Mouse (Mus musculus) lung, postnatal 0 days (tissue): ENCODE data around the gene Flot2. TPM values are rescaled to one million over a fixed set of nuclear protein-coding genes. Genes with fewer than 3 reads are reported as not detected.

Source experiments
- ATAC-seq: fragments of 200-750 bp; cut with Nextera tagmentation; 2 replicates; pipeline ENCODE4 v1.8.0; 2017; ENCODE audit warnings: moderate library complexity
- DNase-seq: peaks from one replicate; pipeline ENCODE4 v3.0.0-alpha.2; 2016; ENCODE audit warnings: low spot score
- H3K27ac ChIP-seq: fragments of 300-500 bp; sonication (generic); 2 replicates; pipeline ENCODE4 v1.5.1; 2014; ENCODE audit warnings: antibody characterized with exemption, mild to moderate bottlenecking, low read length, mixed read lengths
- H3K27me3 ChIP-seq: fragments of 300-500 bp; sonication (generic); replicated peaks from 2 replicates; pipeline ENCODE4 v1.6.1; 2014; ENCODE audit warnings: low read length, mixed read lengths; ENCODE audit not compliant: insufficient read depth
- H3K36me3 ChIP-seq: fragments of 300-500 bp; sonication (generic); 2 replicates; pipeline ENCODE4 v1.6.1; 2014; ENCODE audit warnings: low read length, mixed read lengths; ENCODE audit not compliant: insufficient read depth
- H3K4me1 ChIP-seq: fragments of 300-500 bp; sonication (generic); 2 replicates; pipeline ENCODE4 v1.6.1; 2014; ENCODE audit warnings: antibody characterized with exemption, low read depth, low read length, mixed read lengths; ENCODE audit not compliant: insufficient read depth
- H3K4me2 ChIP-seq: fragments of 300-500 bp; sonication (generic); replicated peaks from 2 replicates; pipeline ENCODE4 v1.6.1; 2014; ENCODE audit warnings: low read depth, mild to moderate bottlenecking, low read length, moderate library complexity, mixed read lengths
- H3K4me3 ChIP-seq: fragments of 300-500 bp; sonication (generic); 2 replicates; pipeline ENCODE4 v1.5.1; 2014; ENCODE audit warnings: low read depth, low read length
- H3K9ac ChIP-seq: fragments of 300-500 bp; sonication (generic); replicated peaks from 2 replicates; pipeline ENCODE4 v1.6.1; 2014; ENCODE audit warnings: low read depth, mild to moderate bottlenecking
- H3K9me3 ChIP-seq: fragments of 300-500 bp; sonication (generic); 2 replicates; pipeline ENCODE4 v1.6.1; 2016; ENCODE audit warnings: low read length, mixed read lengths
- CTCF ChIP-seq: IDR thresholded peaks from 2 replicates; pipeline ENCODE4 v1.5.1; 2016; ENCODE audit warnings: antibody characterized with exemption, mild to moderate bottlenecking
- EP300 ChIP-seq: IDR thresholded peaks from 2 replicates; pipeline ENCODE4 v1.6.1; 2016; ENCODE audit warnings: antibody characterized with exemption, mild to moderate bottlenecking, control low read depth
- WGBS: fragments of 180-500 bp; shearing (Covaris S2); extraction: QIAGEN DNeasy Blood & Tissue Kit; methylation state at CpG from one replicate; pipeline ENCODE4 v1.1.7; 2014; 5-methylcytosine and 5-hydroxymethylcytosine counted together
- polyA plus RNA-seq: library from polyadenylated mRNA; unstranded; fragments of >200 nt; fragmentation: Nextera tagmentation; extraction: Ambion mirVana; gene quantifications from 2 replicates; pipeline ENCODE4 v1.2.1, GENCODE M21; 2015

Gene Flot2
- polyA plus RNA-seq, 1 experiment from 2014 or later: 55.6 TPM

DNA sequence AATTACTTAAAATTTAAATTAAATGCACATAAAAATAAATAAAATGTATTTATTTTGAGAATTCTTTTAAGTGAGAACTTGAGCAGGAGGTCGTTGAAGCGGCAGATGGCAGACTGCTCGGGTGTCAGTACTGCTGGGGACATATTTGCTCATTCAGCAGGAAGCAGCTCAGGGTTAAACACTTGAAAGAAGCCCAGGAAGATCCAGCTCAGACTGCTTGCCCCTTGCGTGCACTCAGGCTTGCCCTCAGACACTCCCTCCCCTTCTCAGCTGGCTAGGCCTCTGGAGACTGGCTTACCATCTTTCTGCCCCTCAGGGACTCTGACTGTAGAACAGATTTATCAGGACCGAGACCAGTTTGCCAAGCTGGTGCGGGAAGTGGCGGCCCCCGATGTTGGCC lies 19.2 kb downstream of the Flot2 start:
- peaks cover 24% of the 10 kb centered on the region for H3K36me3 ChIP-seq
- no peak overlapping the region for H3K4me2 ChIP-seq
- no peak overlapping the region for H3K27ac ChIP-seq
- WGBS: 60% methylated on average over 8 of the region's 8 CpGs
- H3K9me3 ChIP-seq: no peaks in the 10 kb centered on the region
- H3K4me3 ChIP-seq: no peak overlapping the region
- TF ChIP-seq EP300: no peak
- TF ChIP-seq CTCF: no peak
- no peak overlapping the region for H3K9ac ChIP-seq
- no peaks in the 10 kb centered on the region for H3K27me3 ChIP-seq
- DNase-seq (no peak), ATAC-seq (no peak)
- H3K4me1 ChIP-seq: no peaks in the 10 kb centered on the region

DNA sequence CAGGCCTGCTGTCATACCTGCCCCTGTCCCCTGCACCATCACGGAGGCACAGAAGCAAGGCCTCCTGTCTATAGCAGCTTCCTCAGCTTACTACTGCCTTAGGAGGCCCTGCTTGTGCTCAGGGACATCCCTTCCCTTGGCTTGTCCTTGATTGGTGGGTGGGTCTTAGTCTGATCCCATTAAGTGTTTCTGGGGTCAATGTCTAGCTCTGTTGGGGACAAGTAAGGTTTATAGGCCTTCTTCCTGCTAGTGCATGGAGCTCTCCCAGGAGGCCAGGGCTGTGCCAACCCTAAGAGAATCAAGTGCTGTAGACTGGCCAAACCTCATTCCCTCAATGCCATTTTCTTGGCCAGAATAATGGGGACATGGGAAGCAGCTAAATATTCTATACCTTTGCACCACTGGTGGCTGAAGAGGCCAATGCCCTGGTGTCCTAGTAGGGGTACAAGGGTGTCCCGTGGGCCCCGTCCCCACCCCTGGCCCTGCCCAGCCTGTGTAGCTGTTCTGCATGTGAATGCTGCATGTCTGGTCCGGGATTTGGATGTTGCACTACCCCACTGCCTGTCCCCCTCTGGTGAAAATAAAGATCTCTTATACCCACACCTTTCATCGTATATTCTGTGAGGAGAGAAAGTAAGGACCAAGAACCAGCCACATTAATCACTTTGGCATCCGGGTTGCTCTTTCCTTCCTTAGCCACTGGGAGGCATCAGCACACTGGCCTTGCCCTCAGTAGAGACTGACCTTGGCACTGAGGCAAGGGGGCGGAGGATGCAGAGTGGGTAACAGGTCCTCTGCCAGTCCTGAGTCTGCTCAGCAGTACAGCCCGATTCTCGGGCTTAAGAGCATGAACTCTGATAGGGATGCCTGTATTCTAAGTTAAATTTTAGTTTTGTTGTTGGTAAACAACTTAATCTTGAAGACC lies 22.4 kb downstream of the Flot2 start:
- no peak overlapping the region for H3K4me3 ChIP-seq
- ATAC-seq: peak; percentile 89
- TF ChIP-seq CTCF (peak; percentile 97), EP300 (no peak)
- 44% methylated on average over 9 of the region's 9 CpGs for WGBS
- no peaks in the 10 kb centered on the region for H3K4me1 ChIP-seq
- no peak overlapping the region for H3K4me2 ChIP-seq
- peak; percentile 88 for DNase-seq
- H3K9me3 ChIP-seq: no peaks in the 10 kb centered on the region
- no peaks in the 10 kb centered on the region for H3K27me3 ChIP-seq
- H3K9ac ChIP-seq: no peak overlapping the region
- no peak overlapping the region for H3K27ac ChIP-seq
- H3K36me3 ChIP-seq: peaks cover 14% of the 10 kb centered on the region; the same call in 1 of the 2 replicates

DNA sequence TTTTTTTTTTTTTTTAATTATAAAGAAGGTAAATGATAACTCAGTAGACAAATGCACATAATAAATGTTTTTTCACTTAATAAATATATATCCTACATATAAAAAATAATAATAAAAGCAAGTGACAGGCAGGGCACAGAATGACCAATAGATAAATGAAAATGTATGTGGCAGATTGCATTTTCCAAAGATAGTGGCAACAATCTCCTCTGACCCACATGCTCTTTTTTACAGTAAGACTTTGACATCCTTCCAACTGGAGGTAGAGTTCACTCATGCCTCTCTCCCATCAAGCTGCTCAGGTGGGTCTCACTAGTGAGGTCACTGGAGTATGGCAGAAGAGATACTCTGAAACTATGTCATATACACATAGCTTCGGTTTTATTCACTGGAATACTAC lies 24.8 kb downstream of the Flot2 start:
- no peak overlapping the region for H3K27ac ChIP-seq
- WGBS: 84% methylated on average over 1 of the region's 1 CpGs
- no peaks in the 10 kb centered on the region for H3K27me3 ChIP-seq
- H3K4me3 ChIP-seq: no peak overlapping the region
- H3K9me3 ChIP-seq: no peaks in the 10 kb centered on the region
- no peaks in the 10 kb centered on the region for H3K4me1 ChIP-seq
- peaks cover 8% of the 10 kb centered on the region; the same call in 1 of the 2 replicates for H3K36me3 ChIP-seq
- ATAC-seq (no peak), DNase-seq (no peak)
- H3K9ac ChIP-seq: no peak overlapping the region
- no peak overlapping the region for H3K4me2 ChIP-seq
- TF ChIP-seq CTCF: no peak
- TF ChIP-seq EP300: no peak

DNA sequence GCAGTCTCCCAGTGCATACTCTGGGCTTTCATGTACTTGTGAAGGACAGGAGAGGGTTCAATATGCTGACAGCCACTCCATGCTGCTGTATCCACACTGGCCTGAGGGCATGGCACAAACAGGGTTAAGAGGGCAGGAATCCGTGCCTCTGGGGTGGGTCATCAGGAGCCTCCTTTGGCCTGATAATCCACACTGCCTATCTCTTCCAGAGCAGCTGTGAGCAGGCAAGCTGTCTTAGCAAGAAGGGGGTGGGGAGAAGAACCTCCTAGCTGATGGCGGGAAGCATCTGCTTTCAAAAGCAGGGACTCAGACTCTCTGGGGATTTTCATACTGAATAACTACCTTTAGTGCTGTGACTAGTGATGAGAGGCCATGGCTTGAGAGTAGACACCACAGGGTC lies 28.2 kb downstream of the Flot2 start:
- no peaks in the 10 kb centered on the region for H3K27me3 ChIP-seq
- no peaks in the 10 kb centered on the region for H3K4me1 ChIP-seq
- H3K27ac ChIP-seq: no peak overlapping the region
- WGBS: 42% methylated on average over 2 of the region's 2 CpGs
- H3K36me3 ChIP-seq: no peaks in the 10 kb centered on the region
- ATAC-seq: no peak
- no peak overlapping the region for H3K4me3 ChIP-seq
- H3K9ac ChIP-seq: no peak overlapping the region
- H3K4me2 ChIP-seq: no peak overlapping the region
- TF ChIP-seq CTCF (no peak), EP300 (no peak)
- no peaks in the 10 kb centered on the region for H3K9me3 ChIP-seq
- no peak for DNase-seq

DNA sequence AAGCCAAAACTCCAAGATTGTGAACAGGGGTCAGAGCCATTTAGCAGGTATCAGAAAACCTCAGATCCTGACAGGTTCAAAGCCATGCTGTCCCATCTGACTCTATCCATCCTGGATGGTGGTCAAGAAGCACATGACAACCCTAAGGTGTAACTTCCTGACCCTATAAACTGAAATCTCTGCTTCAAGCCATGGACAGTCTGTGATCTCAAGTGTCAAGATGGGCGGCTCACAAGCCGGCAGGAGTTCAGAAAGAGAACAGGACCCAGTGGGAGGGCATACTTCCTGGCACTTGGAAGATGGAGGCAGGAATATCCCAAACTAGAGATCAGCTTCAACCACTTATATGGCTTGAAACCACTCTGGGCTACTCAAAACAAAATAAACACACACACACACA lies 28.9 kb downstream of the Flot2 start:
- no peak for TF ChIP-seq EP300
- TF ChIP-seq CTCF: no peak
- Histone ChIP-seq H3K27ac (no peak overlapping the region), H3K9ac (no peak overlapping the region), H3K36me3 (no peaks in the 10 kb centered on the region), H3K27me3 (no peaks in the 10 kb centered on the region), H3K4me2 (no peak overlapping the region), H3K9me3 (no peaks in the 10 kb centered on the region), H3K4me1 (no peaks in the 10 kb centered on the region), H3K4me3 (no peak overlapping the region)
- ATAC-seq: no peak
- no peak for DNase-seq
- WGBS: 44% methylated on average over 2 of the region's 2 CpGs

DNA sequence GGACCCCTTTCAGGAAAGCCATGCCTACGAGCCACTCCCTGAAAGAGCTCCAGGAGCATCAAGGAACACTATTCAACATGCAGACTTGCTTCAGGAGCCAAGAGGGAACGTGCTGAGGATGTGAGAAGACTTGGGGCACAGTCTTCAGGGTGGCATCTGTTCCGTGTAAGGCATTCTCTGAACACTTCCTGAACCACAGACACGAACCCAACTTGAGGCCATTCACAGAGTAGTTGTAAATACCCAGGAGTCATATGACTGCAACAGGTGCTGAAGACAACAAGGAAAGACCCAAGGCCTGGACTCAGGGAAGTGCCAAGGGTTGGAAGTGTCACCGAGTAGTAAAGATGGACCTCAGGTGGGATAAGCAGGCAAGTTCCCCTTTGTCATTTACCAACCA lies 29.8 kb downstream of the Flot2 start:
- TF ChIP-seq EP300 (no peak), CTCF (no peak)
- DNase-seq (no peak), ATAC-seq (no peak)
- Histone ChIP-seq H3K36me3 (no peaks in the 10 kb centered on the region), H3K4me2 (no peak overlapping the region), H3K9me3 (no peaks in the 10 kb centered on the region), H3K27me3 (no peaks in the 10 kb centered on the region), H3K4me1 (no peaks in the 10 kb centered on the region), H3K9ac (no peak overlapping the region), H3K4me3 (no peak overlapping the region), H3K27ac (no peak overlapping the region)
- WGBS: 53% methylated on average over 5 of the region's 5 CpGs
